Mouse (Mus musculus): Measurements from ENCODE around the gene Gtpbp2.

- no peak for TF ChIP-seq POLR2A (IDR thresholded peaks at IDR 0.05; ENCODE audit: insufficient read length, low read depth)
- TF ChIP-seq REST (IDR thresholded peaks at IDR 0.05; ENCODE audit: insufficient read depth, insufficient read length): no peak
- no peak for TF ChIP-seq MAX (IDR thresholded peaks at IDR 0.05; ENCODE audit: low read depth)
- TF ChIP-seq E2F4 (IDR thresholded peaks at IDR 0.05; ENCODE audit: insufficient read depth): no peak
- TF ChIP-seq TCF3 (IDR thresholded peaks at IDR 0.05; ENCODE audit: insufficient read length, low read depth): no peak
- TF ChIP-seq MYOG (IDR thresholded peaks at IDR 0.05; ENCODE audit: control insufficient read depth in 1 of 3, insufficient read depth in 1 of 3, insufficient read length in 2 of 3, low read depth in 2 of 3): no peak
- no peak for TF ChIP-seq SRF (IDR thresholded peaks at IDR 0.05; ENCODE audit: control insufficient read depth, insufficient read length, low read depth)
- TF ChIP-seq USF1 (IDR thresholded peaks at IDR 0.05; ENCODE audit: low read depth): no peak
- peak; percentile 13 for TF ChIP-seq POLR2AphosphoS2 (IDR thresholded peaks at IDR 0.05; ENCODE audit: insufficient read length, low read depth)
- no peak for TF ChIP-seq TCF12 (IDR thresholded peaks at IDR 0.05; ENCODE audit: insufficient read depth, poor library complexity, severe bottlenecking)
Observed at GRCm38 (mm10) chr17:46129741-46130498, 30.9 kb upstream of the Gtpbp2 start.

All from myocyte (in vitro differentiated cells).